Mouse (Mus musculus) thymus, postnatal 10 days (tissue): ENCODE results near the gene Xpo6.

Experiments used
- DNase-seq, 2 experiments: peaks; one replicate each; pipeline ENCODE4 v3.0.0; 2021; ENCODE audit warnings: low spot score in 2 of 2

Xpo6 gene

DNA sequence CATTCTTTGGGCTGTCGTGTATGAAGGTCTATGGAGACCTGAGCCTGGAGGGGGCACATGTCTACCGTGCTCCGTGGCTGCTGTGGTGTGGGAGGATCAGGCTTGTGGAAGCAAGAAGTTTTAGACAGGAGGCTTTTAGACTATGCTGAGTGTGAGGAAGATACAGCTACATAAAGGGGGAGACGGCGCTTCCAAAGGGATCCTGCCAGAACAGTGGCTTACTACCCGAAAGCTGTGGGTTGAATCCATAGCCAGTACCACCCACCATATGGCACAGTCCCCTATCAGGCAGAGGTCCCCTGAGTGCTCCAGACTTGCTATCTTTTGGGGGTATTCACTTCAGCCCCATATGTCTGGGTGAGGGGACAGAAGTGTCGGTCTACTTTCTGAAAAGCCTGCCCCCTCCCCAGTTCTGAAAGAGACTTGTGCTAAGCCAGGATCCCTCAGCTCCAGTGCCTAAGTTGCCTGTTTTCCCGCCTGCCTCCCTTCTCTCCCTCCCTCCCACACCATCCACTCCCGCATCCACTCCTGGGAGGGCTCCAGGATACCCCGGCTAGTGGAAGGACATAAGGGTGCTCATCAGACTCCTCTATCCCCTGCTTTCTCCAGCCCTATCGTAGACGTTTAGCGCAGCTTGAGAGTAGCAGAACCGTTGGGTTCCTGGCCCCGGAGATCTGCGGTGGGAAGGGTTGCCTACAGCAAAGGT lies 119.2 kb downstream of the Xpo6 start:
- DNase-seq = no peak

- DNase-seq = no peak
Observed at GRCm38 (mm10) chr7:126076935-126077334, 123.4 kb downstream of the Xpo6 start.

DNA sequence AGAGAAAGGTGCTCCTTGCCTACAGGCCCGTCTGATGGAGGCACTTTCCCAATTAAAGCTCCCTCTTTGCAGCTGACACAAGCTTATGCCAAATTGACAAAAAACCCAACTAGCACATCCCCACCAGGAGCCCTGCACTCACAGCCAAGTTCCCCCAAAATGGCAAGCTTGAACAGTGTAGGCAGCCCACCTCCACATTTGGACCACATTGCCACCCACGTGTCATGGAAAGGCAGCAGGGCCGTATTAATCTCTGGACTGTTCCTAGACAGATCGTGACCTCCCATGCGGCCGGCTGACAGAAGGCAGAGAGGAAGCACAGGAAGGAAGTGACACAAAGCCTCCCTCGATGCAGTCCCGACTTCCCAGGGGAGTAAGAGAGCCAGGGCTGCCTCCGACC lies 125.2 kb downstream of the Xpo6 start:
- no peak for DNase-seq

DNA sequence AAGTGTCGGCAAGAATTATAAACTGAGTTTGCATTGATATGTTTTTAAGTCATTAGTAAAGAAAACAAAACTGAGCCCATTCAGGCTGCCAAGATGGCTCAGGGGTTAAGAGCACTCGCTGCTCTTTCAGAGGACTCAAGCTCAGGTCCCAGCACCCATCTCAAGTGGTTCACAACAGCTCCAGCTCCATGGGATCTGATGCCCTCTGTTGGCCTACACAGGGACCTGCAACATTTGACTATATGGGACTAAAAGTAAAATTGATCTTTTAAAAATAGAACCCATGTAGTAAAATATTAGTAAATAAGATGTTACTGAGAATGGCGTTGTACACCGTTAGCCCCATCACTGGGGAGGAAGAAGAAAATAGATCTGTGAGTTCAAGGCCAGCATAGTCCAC lies 130.0 kb downstream of the Xpo6 start:
- DNase-seq = no peak

DNA sequence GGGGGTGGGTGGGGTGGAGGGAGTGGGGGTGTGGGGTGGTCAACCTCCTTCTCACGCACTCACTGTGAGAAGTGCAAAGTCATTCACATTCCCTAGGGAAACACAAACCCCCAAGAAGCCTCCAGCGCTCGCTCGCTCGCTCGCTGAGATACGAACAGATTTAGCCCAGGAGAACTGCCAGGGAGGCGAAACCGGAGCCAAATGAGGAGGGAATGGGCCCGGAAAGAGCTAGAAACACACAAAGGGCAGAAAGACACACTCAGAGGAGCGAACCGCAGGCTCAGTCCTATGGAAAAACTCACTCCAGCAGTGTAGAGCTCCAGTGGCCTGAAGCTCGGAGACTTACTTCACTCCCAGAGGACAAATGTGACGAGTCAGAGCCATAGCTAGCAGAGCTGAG lies 133.5 kb downstream of the Xpo6 start:
- DNase-seq = no peak

DNA sequence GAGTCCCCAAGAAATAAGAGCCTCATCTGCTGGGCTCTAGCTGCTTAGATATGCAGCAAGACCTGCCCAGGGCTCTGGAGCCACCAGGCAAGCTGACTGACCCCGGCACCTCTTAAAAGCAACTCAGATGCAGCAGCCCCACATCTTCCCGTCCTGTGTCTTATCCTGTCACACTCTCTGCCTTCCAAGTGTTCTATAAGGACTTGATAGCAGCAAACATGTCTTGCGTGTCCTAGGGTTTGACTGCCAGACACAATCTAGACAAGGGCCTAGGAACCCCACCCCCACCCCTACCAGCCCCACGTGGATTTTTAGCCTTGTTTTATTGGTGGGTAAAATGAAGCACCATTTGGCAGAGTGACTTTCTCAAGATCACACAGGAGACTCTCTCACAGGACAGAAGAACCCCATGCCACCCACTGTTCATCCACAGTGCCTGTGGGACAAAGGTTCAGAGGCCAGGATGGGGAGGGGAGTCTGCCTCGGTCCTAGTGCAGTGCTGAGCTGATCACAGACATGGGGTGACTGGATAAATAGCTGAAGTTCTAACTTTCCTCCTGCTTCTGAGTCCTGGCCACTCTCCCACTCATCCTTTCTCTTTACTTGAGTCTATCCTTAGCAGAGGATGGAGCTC lies 134.9 kb downstream of the Xpo6 start:
- DNase-seq = no peak

GRCm38 (mm10) chr7:126062228-126062627 lies 138.1 kb downstream of the Xpo6 start:
- no peak for DNase-seq

GRCm38 (mm10) chr7:126058918-126059317 lies 141.4 kb downstream of the Xpo6 start:
- no peak for DNase-seq

- no peak for DNase-seq
Observed at GRCm38 (mm10) chr7:126057332-126057914, 142.9 kb downstream of the Xpo6 start.

DNA sequence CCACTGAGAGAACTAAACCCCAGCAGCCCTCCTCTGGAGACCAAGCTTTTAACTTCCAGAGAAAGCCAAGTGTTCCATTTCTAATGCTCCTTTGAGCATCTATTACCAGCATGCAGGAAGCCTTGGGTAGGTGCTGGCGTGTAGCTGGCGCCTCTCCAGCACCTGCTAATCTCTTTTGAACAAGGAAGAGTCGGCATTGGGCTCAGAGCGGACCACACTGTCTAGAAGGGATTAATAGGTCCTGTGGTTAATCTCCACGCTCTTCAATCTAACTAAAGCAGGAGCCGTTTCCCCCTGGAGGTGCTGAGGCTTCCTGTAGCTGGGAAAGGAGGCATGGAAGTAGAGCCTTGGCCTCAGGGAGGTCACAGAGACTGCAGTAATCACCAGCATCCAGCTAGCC lies 145.7 kb downstream of the Xpo6 start:
- DNase-seq = no peak

- no peak for DNase-seq
Observed at GRCm38 (mm10) chr7:126053618-126054017, 146.7 kb downstream of the Xpo6 start.

DNA sequence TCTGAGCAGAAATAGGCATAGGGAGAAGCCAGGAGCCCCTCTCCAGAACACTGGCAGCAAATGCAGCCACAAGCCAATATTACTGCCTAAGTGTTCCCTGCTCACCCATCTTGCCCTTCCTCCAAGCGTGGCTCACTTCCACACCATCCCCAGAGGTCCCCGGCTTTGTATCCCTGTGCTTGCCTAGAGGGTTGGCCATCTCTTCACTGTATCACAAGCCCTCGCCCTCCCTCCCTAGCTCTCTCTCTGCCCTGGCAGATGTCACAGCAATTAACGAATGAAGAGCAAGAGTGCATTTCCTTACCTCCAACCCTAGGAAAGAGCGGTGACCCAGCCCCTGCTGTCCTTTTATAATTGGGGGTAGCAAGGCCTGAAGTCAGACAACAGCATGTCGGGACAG lies 148.4 kb downstream of the Xpo6 start:
- no peak for DNase-seq
